In the genomic region with DNA sequence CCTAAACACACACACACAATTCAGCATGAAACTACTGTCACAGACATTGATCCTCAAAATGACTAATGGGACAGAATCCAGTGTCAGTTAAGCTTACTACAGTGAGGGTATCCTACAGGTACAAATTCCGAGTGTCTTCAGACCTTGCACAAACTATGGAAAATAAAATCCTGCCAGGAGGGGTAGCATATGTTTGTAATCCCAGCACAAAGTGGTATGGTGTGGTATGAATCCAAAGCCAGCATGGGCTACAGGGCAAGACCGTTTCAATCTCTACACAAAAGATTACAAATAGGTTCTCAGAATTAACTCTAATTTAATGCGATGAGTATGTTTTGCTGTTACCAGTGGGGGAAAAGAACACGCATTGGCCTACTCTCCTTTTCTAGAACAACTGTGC, we compare ENCODE assay signal across 8 mouse cellular contexts. TPM values are rescaled to one million over a fixed set of nuclear protein-coding genes. Genes with fewer than 3 reads are reported as not detected.
DNase-seq lines count a peak whose midpoint lies in the region; ATAC-seq and TF ChIP-seq lines count a peak whose summit lies in the region.

Gene Tesk1, plus strand, starts transcription at position 301 of the 400 bp plus-strand sequence.

- in situ Hi-C loops in ES-E14 (cut with MboI; ENCODE audit: low sequenced_read_pairs in 2 of 2, unreplicated experiment in 2 of 2): no loop called here

- peak within 1 kb of the TSS; percentile 84 for H3K4me3 ChIP-seq in erythroblast, embryonic 14.5 days (replicated peaks)
- H3K4me3 ChIP-seq in ES-E14 (ENCODE audit: insufficient read depth in 1 of 2, low read depth in 1 of 2, low read length in 2 of 2, poor library complexity in 1 of 2, severe bottlenecking in 1 of 2): peak within 1 kb of the TSS; percentile 79 to 81
- H3K4me3 ChIP-seq in forebrain, postnatal 0 days (ENCODE audit: low read depth, low read length): peak within 1 kb of the TSS; percentile 88
- peak within 1 kb of the TSS; percentile 96 for H3K4me3 ChIP-seq in hindbrain, embryonic 16.5 days (ENCODE audit: low read length)
- peak within 1 kb of the TSS; percentile 88 for H3K4me3 ChIP-seq in midbrain, embryonic 10.5 days

- peaks cover 9% of the 10 kb centered on the region for H3K27me3 ChIP-seq in erythroblast, embryonic 14.5 days (ENCODE audit: control insufficient read depth)
- H3K27me3 ChIP-seq in forebrain, postnatal 0 days (ENCODE audit: insufficient read depth, low read length): no peaks in the 10 kb centered on the region
- H3K27me3 ChIP-seq in hindbrain, embryonic 16.5 days (replicated peaks; ENCODE audit: control insufficient read depth, insufficient read depth, low read length): no peaks in the 10 kb centered on the region
- H3K27me3 ChIP-seq in midbrain, embryonic 10.5 days (ENCODE audit: low read depth, poor library complexity, severe bottlenecking): peaks cover 17% of the 10 kb centered on the region

- H3K36me3 ChIP-seq in erythroblast, embryonic 14.5 days (ENCODE audit: control insufficient read depth): peaks cover 10% of the 10 kb centered on the region
- H3K36me3 ChIP-seq in ES-E14 (ENCODE audit: control insufficient read depth, insufficient read depth, low read length, poor library complexity, severe bottlenecking): peaks cover 6% of the 10 kb centered on the region; the same call in 1 of the 2 replicates
- H3K36me3 ChIP-seq in forebrain, postnatal 0 days (ENCODE audit: insufficient read depth): peaks cover 12% of the 10 kb centered on the region
- peaks cover 3% of the 10 kb centered on the region for H3K36me3 ChIP-seq in hindbrain, embryonic 16.5 days (ENCODE audit: control insufficient read depth, insufficient read depth, low read length)
- H3K36me3 ChIP-seq in midbrain, embryonic 10.5 days: peaks cover 22% of the 10 kb centered on the region

- H3K9ac ChIP-seq in ES-E14 (ENCODE audit: insufficient read depth, low read depth, low read length, poor library complexity, severe bottlenecking): peak within 1 kb of the TSS; percentile 72
- H3K9ac ChIP-seq in forebrain, postnatal 0 days: peak within 1 kb of the TSS; percentile 87
- peak within 1 kb of the TSS; percentile 99 for H3K9ac ChIP-seq in hindbrain, embryonic 16.5 days (ENCODE audit: low read depth, low read length)

- peaks cover 20% of the 10 kb centered on the region for H3K4me1 ChIP-seq in erythroblast, embryonic 14.5 days (ENCODE audit: control insufficient read depth)
- peaks cover 0 to 3% of the 10 kb centered on the region in 2 experiments; a peak in 1 of 4 replicates for H3K4me1 ChIP-seq in ES-E14 (ENCODE audit: control insufficient read depth in 2 of 2, insufficient read depth in 2 of 2, low read length in 2 of 2, poor library complexity in 1 of 2)
- peaks cover 7% of the 10 kb centered on the region for H3K4me1 ChIP-seq in forebrain, postnatal 0 days (ENCODE audit: insufficient read depth)
- H3K4me1 ChIP-seq in hindbrain, embryonic 16.5 days (ENCODE audit: control insufficient read depth, insufficient read depth, low read depth, low read length): peaks cover 13% of the 10 kb centered on the region
- peaks cover 20% of the 10 kb centered on the region for H3K4me1 ChIP-seq in midbrain, embryonic 10.5 days

- 23% methylated on average over 4 of the region's 4 CpGs for WGBS in forebrain, postnatal 0 days
- 24% methylated on average over 4 of the region's 4 CpGs for WGBS in hindbrain, embryonic 16.5 days
- WGBS in midbrain, embryonic 10.5 days: 30% methylated on average over 4 of the region's 4 CpGs

- no peaks in the 10 kb centered on the region for H3K9me3 ChIP-seq in erythroblast, embryonic 14.5 days (ENCODE audit: control insufficient read depth, low read length)
- H3K9me3 ChIP-seq in ES-E14 (ENCODE audit: control insufficient read depth, insufficient read depth, low read depth, low read length): no peaks in the 10 kb centered on the region
- no peaks in the 10 kb centered on the region for H3K9me3 ChIP-seq in forebrain, postnatal 0 days (ENCODE audit: low read length)
- no peaks in the 10 kb centered on the region for H3K9me3 ChIP-seq in hindbrain, embryonic 16.5 days (ENCODE audit: control insufficient read depth, low read length)
- no peaks in the 10 kb centered on the region for H3K9me3 ChIP-seq in midbrain, embryonic 10.5 days (replicated peaks)

- peak within 1 kb of the TSS; percentile 55; the same call in 1 of the 2 replicates for H3K27ac ChIP-seq in ES-E14 (ENCODE audit: insufficient read depth, low read depth, low read length, poor library complexity, severe bottlenecking)
- peak within 1 kb of the TSS; percentile 91 for H3K27ac ChIP-seq in forebrain, postnatal 0 days (ENCODE audit: low read depth, low read length)
- H3K27ac ChIP-seq in hindbrain, embryonic 16.5 days (ENCODE audit: low read depth, low read length): peak within 1 kb of the TSS; percentile 97
- H3K27ac ChIP-seq in midbrain, embryonic 10.5 days (replicated peaks): peak within 1 kb of the TSS; percentile 92

- no peak for DNase-seq in ES-E14 (ENCODE audit: low read depth, low spot score)
- no peak for DNase-seq in forebrain, postnatal 0 days
- DNase-seq in midbrain, embryonic 10.5 days (ENCODE audit: low spot score): no peak
- no peak for DNase-seq in thymus, postnatal 4 days
- DNase-seq in retina, postnatal 1 day: no peak

- TF ChIP-seq CTCF in forebrain, postnatal 0 days (IDR thresholded peaks at IDR 0.05; ENCODE audit: low read depth): no peak

- no peak for ATAC-seq in erythroblast, adult 5-6 weeks (replicated peaks; ENCODE audit: low FRiP score, poor library complexity, severe bottlenecking)
- ATAC-seq in forebrain, postnatal 0 days: peak; percentile 0; the same call in 1 of the 2 replicates
- peak; percentile 13 for ATAC-seq in hindbrain, embryonic 16.5 days

- peak within 1 kb of the TSS; percentile 82 for H3K4me2 ChIP-seq in forebrain, postnatal 0 days (ENCODE audit: low read depth)
- H3K4me2 ChIP-seq in hindbrain, embryonic 16.5 days (ENCODE audit: low read length): peak within 1 kb of the TSS; percentile 73

TF ChIP-seq in ES-E14, 5 proteins besides CTCF, POLR2A, EP300 and RAD21:
- TF ChIP-seq CHD2 (IDR thresholded peaks at IDR 0.05; ENCODE audit: low read depth, low read length) (no peak), ZC3H11A (IDR thresholded peaks at IDR 0.05; ENCODE audit: borderline replicate concordance, low read depth, low read length) (no peak), HCFC1 (IDR thresholded peaks at IDR 0.05; ENCODE audit: borderline replicate concordance, insufficient read depth, low read length) (no peak), ZNF384 (IDR thresholded peaks at IDR 0.05; ENCODE audit: low read depth, low read length) (no peak), MAFK (IDR thresholded peaks at IDR 0.05; ENCODE audit: insufficient read depth, low read depth, low read length) (no peak)
TF ChIP-seq in ES-E14: peak in this region for 0.

RNA-seq across cellular contexts. Expression of gene Tesk1, which starts in this region (rescaled TPM):
- 1.6 and 1.9 TPM in 2 replicates for polyA plus RNA-seq in erythroblast, embryonic 14.5 days (2012)
- total RNA-seq in erythroblast, adult 5-6 weeks (2015; ENCODE audit: low replicate concordance): 1.7 and 2.3 TPM in 2 replicates
- total RNA-seq in erythroblast, adult 5-6 weeks (2017; ENCODE audit: low replicate concordance): 0.98 and 1.5 TPM in 2 replicates
- 11.0 and 12.4 TPM in 2 replicates for total RNA-seq in ES-E14 (2012; rRNA removed)
- total RNA-seq in forebrain, postnatal 0 days (2014; rRNA removed): 101 and 124 TPM in 2 replicates
- 14.8 and 15.4 TPM in 2 replicates for polyA plus RNA-seq in forebrain, postnatal 0 days (2015; fragmentation: Nextera tagmentation; extraction: Ambion mirVana)
- 8.9 and 9.2 TPM in 2 replicates for polyA plus RNA-seq in hindbrain, embryonic 16.5 days (2015; fragmentation: Nextera tagmentation; extraction: Ambion mirVana)
- 2.9 and 6.0 TPM in 2 replicates for polyA plus RNA-seq in midbrain, embryonic 10.5 days (2016; fragmentation: Nextera tagmentation; extraction: Ambion mirVana)
